Mouse (Mus musculus) CH12F3 (cell line): ENCODE data around the gene Gm11032.
"Not testable (repeated sequence)": the region's sequence is repeated elsewhere in the genome, so short reads cannot be mapped to it uniquely, and the experiment has no call there.

Experiments
- in situ Hi-C: fragments of 300-500 bp; cut with MboI; formaldehyde crosslinking; loops from 2 replicates; pipeline ENCODE4 v1.14.3; 2020; ENCODE audit warnings: low sequenced_read_pairs

Gene Gm11032

DNA sequence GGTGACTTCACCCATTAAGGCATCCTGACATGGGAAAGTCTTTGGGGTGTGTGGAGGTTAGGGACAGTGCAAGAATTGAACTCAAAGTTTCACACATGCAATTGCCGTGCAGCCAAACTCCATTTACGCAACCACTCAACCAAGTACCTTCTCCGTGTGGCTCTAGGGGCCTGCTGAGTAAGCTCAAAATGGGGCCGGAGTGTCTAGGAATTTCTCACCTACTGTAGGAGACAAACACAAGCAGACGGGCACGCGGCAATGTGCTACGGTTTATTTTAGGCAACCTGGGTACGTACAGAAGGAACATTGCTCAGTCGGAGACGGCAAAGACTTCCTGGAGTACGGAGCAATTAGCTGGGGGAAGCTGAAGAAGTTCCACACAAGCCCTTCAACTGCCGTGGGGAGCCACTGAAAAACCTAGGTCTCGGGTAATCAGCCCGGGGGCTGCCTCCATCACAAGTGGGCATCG lies at the start of gene Gm11032:
Gm11032 (plus strand) TSS at position 51 of the 469 bp plus-strand sequence.
- in situ Hi-C loops, result no loop called here

DNA sequence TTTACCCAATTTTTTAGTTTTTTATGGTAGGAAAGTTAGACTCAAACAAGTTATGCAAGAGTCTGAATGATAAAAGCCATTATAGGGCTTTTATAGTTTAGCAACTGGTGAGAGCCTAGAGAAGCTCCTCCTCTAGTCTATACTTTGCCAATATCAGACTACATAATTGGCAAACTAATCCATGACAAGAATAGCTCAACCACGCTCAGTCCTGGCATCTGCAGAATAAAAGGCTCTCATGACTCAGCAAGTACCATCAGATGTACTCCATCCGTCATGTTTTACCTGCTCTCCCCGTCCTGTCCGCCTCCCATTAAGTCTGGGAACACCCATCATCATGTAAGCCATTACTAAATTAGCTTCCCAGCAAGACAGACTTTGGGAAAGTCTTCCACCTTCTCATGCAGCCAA lies 48.4 kb upstream of the Gm11032 start:
- in situ Hi-C loops, result no loop called here

DNA sequence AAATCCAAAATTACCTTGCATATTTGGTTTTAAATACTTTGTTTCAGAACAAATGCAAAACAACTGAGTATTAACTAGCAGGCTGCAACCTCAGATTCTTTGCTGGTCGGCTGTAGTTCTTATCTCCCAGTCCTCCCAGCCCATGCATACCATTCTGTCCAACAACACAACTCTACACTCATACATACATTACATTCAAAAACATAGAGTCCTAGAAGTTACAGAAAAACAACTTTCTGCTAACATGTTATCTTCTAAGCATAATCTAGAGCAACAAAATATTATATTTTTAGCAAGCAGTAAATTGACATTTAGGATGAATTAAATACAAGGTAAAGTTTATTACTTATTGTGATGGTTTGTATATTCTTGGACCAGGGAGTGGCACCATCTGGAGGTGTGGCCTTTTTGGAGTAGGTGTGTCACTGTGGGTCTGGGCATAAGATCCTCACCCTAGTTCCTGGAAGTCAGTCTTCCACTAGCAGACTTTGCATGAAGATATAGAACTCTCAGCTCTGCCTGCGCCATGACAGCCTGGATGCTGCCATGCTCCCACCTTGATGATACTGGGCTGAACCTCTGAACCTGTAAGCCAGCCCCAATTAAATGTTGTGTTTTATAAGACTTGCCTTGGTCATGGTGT lies 43.7 kb upstream of the Gm11032 start:
- in situ Hi-C loops, result not testable (repeated sequence)

DNA sequence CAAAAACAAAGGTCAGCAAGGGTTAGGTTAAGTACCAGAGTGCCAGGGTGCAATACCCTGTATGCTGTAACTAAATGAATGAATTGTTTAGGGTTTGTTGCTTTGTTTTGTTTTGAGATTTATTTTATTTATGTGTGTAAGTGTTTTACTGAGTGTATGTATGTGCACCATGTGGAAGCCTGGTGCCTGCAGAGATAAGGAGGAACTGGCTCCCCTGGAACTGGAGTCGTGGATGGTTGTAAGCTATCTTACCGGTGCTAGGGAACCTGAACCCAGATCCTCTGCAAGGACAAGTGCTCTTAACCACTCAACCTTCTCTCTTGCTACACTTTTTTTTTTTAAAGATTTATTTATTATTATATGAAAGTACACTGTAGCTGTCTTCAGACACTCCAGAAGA lies 42.8 kb upstream of the Gm11032 start:
- in situ Hi-C loops, result no loop called here

DNA sequence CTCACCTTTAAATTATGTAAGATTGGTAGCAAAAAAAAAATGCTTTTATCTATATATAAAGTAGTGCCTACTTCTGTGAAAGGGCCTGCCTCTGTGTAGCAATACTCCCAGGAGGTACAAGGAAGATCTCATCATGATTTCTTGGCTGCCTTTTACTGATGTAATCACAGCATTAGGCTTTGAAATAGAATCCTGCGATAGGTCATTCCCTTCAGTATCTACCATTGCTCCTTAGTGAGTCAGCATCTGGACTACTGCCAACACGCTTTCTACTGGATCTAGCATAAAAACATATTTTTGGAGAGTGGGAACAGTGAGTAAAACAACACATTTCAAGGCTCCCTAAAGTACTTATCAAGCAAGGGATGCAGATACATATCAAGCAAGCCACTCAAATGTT lies 41.2 kb upstream of the Gm11032 start:
- in situ Hi-C loops, result no loop called here

DNA sequence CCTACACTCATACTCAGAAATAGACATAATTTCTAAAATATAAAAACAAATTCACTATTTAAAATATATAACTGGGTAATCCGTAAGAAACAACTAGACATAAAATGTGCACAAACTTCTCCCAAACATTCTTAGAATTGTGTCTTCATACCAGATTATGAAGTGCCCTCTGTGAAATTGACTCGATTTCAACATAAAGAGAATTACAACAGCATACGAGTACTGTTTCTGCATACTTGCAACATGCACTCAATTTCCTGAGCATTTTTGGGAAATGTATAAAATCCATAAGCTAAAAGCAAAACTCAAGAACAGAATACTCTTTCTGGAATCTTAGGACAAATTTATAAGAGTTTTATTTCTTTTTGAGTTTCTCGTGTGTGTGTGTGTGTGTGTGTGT lies 28.1 kb upstream of the Gm11032 start:
- in situ Hi-C loops, result no loop called here

DNA sequence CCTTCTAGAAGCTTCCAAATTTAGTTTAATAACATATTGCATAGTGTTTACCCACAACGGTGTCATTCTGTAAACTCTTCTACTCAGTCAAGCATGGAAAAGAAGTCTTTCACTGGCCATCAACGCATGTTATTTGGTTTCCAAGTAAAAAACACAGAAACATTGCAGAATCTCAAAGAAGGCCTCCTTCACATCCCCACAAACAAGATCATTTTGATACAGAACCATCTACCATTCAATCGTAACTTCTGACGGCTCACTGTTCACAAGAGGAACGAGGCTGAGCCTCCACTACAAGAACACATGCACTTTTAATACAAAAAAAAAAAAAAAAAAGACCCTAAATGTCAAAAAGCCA lies 26.4 kb upstream of the Gm11032 start:
- in situ Hi-C loops, result no loop called here

DNA sequence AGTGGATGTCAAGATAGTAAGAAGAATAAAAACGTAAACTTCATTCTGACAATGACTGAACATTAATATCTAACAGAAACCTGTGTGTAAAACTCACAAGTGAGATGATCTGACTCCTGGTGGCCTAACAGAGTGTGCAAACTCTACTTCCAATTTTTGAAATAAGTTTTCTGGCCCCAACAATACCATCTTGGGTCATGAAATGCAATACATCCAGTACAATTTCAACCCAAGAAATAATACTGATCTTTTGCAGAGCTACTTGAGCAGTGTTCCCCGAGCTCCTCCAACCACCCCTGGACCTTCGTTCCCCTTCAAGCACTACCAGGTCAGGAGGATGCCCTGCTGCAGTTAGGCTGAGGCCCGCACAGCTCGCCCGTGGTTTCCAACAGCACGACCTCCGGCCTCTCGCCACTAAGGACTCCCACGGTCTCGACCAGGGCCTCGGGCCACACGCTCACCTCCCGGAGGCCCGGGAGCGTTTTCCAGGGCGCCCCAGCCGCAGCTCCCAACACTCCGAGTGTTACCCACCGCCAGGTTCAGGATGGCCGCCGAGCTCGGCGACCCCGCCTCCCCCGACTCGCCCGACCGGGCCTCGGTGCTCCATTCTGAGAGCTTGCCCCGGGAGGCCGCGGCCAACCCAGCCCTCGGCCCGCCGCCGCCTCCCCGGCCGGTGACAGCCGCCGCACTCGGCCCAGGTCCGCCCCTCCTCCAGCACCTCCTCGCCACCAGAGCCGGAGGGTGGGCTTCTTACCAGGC lies 25.8 kb upstream of the Gm11032 start:
- in situ Hi-C loops, result no loop called here

DNA sequence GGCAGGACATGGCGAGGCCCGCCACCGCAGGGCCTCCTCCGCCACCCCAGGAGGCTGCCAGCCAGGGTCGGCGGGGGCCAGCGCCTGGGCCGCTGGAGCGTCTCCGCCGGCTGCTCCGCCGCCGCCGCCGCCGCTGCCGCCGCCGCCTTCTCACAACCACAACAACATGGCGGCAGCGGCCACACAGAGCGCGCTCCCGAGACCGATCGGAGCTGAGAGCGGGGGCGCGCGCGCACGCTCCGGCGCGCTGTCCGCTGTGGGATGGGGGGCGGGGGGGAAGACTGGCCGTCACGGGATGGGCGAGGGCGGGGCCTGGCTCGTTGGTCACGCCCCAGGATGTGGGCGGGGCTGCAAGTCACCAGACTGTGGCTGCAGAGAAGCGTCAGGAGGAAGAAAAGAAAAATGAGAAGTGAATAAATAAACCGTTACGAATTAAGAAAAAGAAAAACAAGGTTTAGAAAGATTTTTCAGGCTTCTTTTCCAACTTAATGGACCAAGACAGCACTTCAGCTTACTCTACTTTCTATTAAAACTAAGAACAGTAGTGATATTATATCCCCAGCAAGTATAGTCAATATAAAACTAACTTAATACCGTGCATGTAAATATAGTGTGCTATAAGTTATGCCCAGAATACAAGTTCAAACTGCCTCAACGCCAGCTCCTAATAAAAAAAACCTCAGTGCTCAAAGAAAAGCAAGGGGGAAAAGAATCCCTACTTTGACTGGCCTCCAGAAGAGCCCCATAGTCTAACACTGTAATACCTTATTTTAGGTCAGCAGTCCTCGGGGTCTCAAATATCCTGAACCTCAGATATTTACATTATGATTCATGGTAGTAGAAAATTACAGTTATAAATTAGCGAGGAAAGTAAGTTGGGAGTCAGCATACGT lies 25.0 kb upstream of the Gm11032 start, which contains the start of gene Mtmr3:
Mtmr3 (minus strand) TSS at position 256 of the 893 bp plus-strand sequence.
- in situ Hi-C loops, result no loop called here

DNA sequence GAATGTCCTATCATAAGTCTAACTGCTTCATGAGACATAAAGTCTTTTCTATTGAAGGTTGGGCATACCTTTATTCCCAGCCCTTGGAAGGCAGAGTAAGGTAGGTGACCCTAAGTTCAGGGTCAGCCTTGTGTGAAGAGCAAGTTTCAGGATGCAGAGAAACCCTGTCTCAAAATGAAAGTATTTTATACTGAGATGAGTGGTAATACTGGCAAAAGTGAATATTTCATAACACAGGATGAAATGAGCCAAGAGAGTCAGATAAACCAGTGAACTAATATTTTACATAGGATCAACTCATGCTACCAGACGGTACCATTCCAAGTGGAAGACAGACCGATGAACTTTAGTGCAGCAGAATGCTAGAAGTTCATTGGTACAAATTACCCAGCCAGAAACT lies 21.5 kb upstream of the Gm11032 start:
- in situ Hi-C loops, result no loop called here

DNA sequence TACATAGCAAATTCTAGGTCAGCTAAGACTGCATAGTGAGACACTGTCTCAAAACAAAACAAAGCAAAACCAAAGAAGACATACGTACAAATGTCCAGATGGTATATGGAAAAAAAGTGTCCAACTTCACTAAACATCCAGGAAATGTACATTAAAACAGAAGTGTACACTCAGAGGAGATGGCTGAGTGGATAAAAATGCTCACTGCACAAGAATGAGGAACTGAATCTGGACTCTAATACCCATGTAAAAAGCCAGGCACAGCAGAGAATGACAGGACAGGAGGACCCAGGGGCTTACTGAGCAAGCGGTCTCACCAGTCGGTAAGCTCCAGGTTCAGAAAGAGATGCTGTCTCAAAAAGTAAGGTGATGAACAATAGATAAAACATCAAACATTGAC lies 20.0 kb upstream of the Gm11032 start:
- in situ Hi-C loops, result no loop called here

DNA sequence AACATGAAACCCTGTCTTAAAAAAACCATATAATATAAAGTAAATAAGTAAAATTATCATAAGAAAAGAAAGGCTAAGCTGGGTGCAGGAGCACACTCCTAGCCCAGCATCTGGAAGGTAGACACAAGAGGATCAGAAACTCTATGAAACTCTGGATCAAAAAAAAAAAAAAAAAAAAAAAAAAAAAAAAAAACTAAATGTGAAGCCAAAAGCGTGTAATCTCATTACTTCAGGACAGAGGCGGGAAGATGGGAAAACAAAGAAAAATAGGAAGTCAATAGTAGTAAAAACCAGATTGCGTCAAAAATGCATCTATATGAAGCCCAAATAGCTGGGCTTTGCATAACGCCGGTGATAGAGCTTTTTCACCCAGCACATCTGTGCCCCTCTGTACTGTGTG lies 18.0 kb upstream of the Gm11032 start:
- in situ Hi-C loops, result no loop called here

DNA sequence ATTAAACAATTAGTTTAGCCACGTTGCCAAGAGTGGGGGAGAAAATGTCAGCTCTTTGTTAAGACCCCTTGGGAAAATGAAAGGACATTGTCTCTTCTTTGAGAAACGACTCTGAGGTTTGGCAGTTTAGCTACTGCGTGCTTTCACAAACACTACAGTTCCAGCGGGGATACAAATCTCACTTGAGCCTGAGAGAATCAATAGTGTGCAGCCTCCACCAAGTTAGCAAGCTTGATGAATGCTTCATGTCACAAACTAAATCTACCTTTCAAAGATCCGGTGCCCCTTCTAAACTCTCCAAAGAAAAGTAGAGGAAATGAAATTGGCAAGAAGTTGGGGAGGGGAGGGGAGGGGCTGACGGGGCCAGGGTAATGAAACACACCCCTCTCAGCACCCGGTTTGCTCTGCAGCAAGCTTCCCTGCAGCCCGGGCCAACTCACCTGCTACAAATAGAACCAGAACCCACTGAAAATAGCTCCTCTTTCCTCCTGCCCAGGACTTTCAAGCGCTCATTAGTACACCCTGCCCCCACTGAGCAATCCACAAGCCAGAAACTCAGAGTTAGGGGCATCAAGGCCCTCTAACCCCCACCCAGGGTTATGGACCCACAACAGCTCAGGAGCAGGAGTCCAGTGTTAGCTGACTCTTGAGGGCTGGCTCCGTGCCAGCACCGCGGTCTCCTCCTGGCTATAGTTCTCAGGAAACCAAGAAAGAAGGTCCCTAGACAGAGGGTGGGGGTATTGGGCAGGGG lies 17.0 kb upstream of the Gm11032 start:
- in situ Hi-C loops, result no loop called here

DNA sequence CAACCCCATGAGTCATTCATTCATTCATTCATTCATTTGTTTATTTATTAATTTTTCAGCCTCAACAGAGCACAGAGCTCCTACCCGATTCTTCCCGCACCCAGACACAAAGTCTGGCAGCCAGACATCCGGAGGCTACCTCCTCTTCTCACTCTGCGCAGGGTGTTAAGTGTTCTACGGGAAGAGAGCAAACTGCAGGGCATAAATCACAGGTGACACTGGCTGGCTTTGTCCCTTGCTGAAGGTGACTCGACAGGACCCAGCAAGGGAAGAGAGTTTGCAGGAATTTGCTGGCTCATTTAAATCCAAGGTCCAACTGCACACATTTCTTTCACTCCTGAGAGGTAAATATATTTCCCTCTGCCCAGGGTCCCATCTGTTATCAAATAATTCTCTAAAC lies 15.4 kb upstream of the Gm11032 start:
- in situ Hi-C loops, result no loop called here

DNA sequence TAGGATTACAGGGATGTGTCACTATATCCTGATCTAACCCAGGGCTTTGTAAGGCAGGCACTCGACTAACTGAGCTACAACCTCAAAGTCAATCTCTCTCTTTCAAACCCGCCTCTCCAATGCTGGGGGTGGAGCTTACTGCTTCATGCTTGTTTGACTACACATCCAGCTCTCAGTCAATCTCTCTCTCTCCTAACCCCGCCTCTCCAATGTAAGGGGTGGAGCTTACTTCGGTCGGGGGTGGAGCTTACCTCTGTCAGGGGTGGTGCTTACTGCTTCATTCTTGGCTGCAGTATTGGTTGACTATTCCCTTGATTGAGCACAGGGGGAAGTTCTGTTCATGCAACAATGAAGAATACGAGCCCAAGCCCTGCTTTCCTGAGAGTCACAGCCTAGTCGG lies 14.5 kb upstream of the Gm11032 start:
- in situ Hi-C loops, result no loop called here

DNA sequence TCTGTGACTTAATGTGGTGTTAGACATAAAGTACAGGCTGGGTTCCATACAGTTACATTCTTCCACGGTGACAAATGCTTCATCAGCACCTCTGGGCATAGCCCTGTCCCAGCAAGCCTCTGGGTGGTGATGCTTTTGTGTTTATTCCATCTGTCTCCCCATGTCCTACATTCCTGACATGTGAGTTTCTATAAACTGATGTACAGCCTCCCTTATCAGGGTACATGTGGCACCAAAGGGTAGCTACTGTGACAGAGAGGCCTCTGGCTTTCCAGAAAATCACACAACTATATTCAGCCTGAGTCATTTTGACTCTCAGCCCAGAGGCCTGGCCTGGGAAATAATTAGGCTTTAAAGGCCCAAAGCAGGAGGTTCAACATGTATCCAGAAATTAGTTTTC lies 13.3 kb upstream of the Gm11032 start:
- in situ Hi-C loops, result no loop called here

DNA sequence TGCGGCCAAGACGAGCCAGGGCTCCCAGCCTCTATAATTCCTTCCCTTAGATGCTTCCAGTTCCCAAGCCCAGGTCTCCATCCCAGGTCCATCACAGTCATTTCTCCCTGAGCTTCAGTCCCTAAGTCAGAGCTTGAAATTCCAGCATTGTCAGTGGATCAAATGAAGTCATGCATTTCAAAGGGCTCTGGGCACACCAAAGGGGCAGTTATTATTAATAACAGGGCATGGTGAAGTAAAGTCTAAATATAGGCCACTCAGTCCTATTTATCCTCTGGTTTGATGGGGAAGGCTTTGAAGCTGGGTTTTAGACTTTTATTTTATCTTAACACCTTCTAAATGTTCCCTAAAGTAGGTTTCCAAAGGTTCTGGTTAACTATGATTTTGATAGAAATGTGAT lies 8.0 kb upstream of the Gm11032 start:
- in situ Hi-C loops, result no loop called here

DNA sequence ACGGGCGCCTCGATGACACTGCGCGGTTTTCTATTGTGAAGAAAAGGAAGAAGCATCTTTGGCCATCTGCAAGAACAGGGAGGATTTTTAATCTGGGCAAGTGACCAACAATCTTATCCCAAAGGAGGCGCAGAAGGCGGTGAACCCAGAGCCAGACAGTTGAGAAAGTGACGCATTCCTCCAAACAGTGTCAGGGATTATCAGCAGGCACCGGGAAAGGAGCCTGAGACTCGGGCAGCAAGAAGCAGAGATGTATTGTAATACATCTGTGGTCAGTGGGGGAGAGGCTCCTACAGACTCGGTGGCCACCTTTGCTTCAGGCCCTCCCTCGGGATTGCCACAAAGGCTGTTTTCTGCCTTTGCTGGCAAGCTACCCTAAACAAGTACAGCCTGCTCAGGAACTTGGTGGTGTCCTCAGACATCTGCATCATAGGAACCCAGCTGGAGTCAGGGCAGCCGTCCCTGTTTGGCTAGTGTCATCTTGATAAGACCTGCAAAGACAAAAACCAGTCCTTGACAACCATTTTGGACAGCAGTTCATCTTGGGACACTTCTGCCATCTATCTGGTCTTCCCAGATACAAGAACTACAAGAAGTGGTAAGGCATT lies 738 bp downstream of the Gm11032 start:
- in situ Hi-C loops, result no loop called here

DNA sequence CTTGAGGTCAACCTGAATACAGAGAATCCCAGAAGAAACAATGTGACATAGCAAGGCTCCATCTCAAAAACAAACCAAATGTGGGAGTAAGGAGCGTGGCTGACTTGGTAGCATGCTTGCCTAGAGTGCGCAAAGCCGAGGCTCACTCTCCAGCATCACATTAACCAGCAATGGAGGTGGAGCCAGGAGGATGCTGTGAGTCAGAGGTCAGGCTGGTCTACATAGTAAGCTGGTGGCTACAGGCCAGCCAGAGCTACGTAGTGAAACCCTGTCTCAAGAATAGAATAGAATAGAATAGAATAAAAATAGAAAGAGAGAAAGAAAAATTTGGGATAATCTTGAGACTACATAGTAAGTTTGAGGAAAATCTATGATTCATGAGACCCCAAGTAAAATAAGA lies 2.0 kb downstream of the Gm11032 start:
- in situ Hi-C loops, result no loop called here

DNA sequence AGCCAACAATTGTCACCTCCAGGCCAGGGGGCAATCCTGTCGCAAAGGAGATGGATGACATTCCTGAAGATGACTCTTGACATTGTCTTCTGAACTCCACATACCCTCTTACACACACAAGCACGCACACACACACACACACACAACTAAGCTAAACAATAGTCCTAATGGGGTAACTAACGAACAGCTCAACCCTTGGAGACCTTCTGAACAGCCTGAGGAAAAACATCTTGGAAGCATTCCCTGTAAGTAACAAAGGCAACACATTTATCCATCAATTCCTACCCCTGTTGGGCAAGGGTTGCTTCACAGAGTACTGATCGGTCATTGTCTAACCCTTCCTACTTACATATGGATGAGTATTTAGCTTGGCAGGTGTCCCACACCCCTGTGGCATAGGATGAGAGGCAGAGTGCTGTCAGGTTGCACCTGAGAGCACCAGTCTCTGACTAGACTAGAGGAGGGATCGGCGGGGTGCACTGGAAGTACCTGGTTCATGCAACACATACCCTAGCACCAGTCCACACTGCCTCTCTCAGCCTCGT lies 2.6 kb downstream of the Gm11032 start:
- in situ Hi-C loops, result no loop called here
